Mouse (Mus musculus): ENCODE data around the gene Polr3gl. TPM values are rescaled to one million over a fixed set of nuclear protein-coding genes. Genes with fewer than 3 reads are reported as not detected.
"Not testable (repeated sequence)": the region's sequence is repeated elsewhere in the genome, so short reads cannot be mapped to it uniquely, and the experiment has no call there.

The Polr3gl gene
- polyA plus RNA-seq, 1 experiment from 2014 or later, result 26.0 TPM

- no peak for DNase-seq (ENCODE audit: low spot score)
- no peak overlapping the region for H3K4me3 ChIP-seq (replicated peaks; ENCODE audit: low read depth, low read length)
- no peak overlapping the region for H3K27ac ChIP-seq
- no peaks in the 10 kb centered on the region for H3K27me3 ChIP-seq (ENCODE audit: insufficient read depth, low read length)
- ATAC-seq (replicated peaks; ENCODE audit: low FRiP score, low read depth), result no peak
- H3K4me1 ChIP-seq (replicated peaks; ENCODE audit: insufficient read depth, low read length), result peaks cover 7% of the 10 kb centered on the region
- TF ChIP-seq CTCF (IDR thresholded peaks at IDR 0.05; ENCODE audit: low read depth), result no peak
- no peaks in the 10 kb centered on the region for H3K9me3 ChIP-seq (replicated peaks; ENCODE audit: low read length)
- no peak overlapping the region for H3K9ac ChIP-seq (ENCODE audit: low read depth, low read length)
- peaks cover 5% of the 10 kb centered on the region; the same call in 1 of the 2 replicates for H3K36me3 ChIP-seq (ENCODE audit: insufficient read depth, low read length)
- H3K4me2 ChIP-seq (ENCODE audit: low read length), result no peak overlapping the region
These were observed 38.1 kb upstream of the Polr3gl start for GRCm38 (mm10) chr3:96632058-96632457.

- Histone ChIP-seq H3K27me3 (ENCODE audit: insufficient read depth, low read length) (no peaks in the 10 kb centered on the region), H3K4me1 (replicated peaks; ENCODE audit: insufficient read depth, low read length) (no peaks in the 10 kb centered on the region), H3K9me3 (replicated peaks; ENCODE audit: low read length) (no peaks in the 10 kb centered on the region), H3K27ac (peak within 1 kb of the TSS; percentile 75), H3K4me2 (ENCODE audit: low read length) (peak within 1 kb of the TSS; percentile 79), H3K9ac (ENCODE audit: low read depth, low read length) (peak within 1 kb of the TSS; percentile 77), H3K4me3 (replicated peaks; ENCODE audit: low read depth, low read length) (peak within 1 kb of the TSS; percentile 64), H3K36me3 (ENCODE audit: insufficient read depth, low read length) (peaks cover 5% of the 10 kb centered on the region; the same call in 1 of the 2 replicates)
- ATAC-seq (replicated peaks; ENCODE audit: low FRiP score, low read depth) (peak; percentile 92), DNase-seq (ENCODE audit: low spot score) (peak; percentile 99)
- no peak for TF ChIP-seq CTCF (IDR thresholded peaks at IDR 0.05; ENCODE audit: low read depth)
- under 1% methylated on average over 48 of the region's 48 CpGs for WGBS
These were observed 36.0 kb upstream of the Polr3gl start, which contains the start of gene Rbm8a for GRCm38 (mm10) chr3:96629729-96630600. Gene Rbm8a, plus strand, starts transcription at chr3:96629933.

GRCm38 (mm10) chr3:96623201-96623600 lies 29.2 kb upstream of the Polr3gl start:
- no peak overlapping the region for H3K4me3 ChIP-seq (replicated peaks; ENCODE audit: low read depth, low read length)
- H3K27me3 ChIP-seq (ENCODE audit: insufficient read depth, low read length), result no peaks in the 10 kb centered on the region
- no peaks in the 10 kb centered on the region for H3K9me3 ChIP-seq (replicated peaks; ENCODE audit: low read length)
- H3K36me3 ChIP-seq (ENCODE audit: insufficient read depth, low read length), result peaks cover 31% of the 10 kb centered on the region
- no peak overlapping the region for H3K9ac ChIP-seq (ENCODE audit: low read depth, low read length)
- DNase-seq (ENCODE audit: low spot score) (no peak), ATAC-seq (replicated peaks; ENCODE audit: low FRiP score, low read depth) (no peak)
- H3K4me2 ChIP-seq (ENCODE audit: low read length), result no peak overlapping the region
- H3K27ac ChIP-seq, result no peak overlapping the region
- TF ChIP-seq CTCF (IDR thresholded peaks at IDR 0.05; ENCODE audit: low read depth), result no peak
- 90% methylated on average over 4 of the region's 4 CpGs for WGBS
- H3K4me1 ChIP-seq (replicated peaks; ENCODE audit: insufficient read depth, low read length), result no peaks in the 10 kb centered on the region

GRCm38 (mm10) chr3:96617941-96618340 lies 24.0 kb upstream of the Polr3gl start:
- 96% methylated on average over 3 of the region's 3 CpGs for WGBS

GRCm38 (mm10) chr3:96606618-96607017 lies 12.6 kb upstream of the Polr3gl start:
- Histone ChIP-seq H3K27me3 (ENCODE audit: insufficient read depth, low read length) (no peaks in the 10 kb centered on the region), H3K4me1 (replicated peaks; ENCODE audit: insufficient read depth, low read length) (0 out of 2 replicates have a peak, but pooled peaks cover 6% of the 10 kb centered on the region), H3K36me3 (ENCODE audit: insufficient read depth, low read length) (no peaks in the 10 kb centered on the region), H3K27ac (no peak overlapping the region), H3K9me3 (replicated peaks; ENCODE audit: low read length) (no peaks in the 10 kb centered on the region), H3K4me3 (replicated peaks; ENCODE audit: low read depth, low read length) (no peak overlapping the region), H3K4me2 (ENCODE audit: low read length) (no peak overlapping the region), H3K9ac (ENCODE audit: low read depth, low read length) (no peak overlapping the region)
- ATAC-seq (replicated peaks; ENCODE audit: low FRiP score, low read depth) (no peak), DNase-seq (ENCODE audit: low spot score) (no peak)
- 90% methylated on average over 4 of the region's 4 CpGs for WGBS
- TF ChIP-seq CTCF (IDR thresholded peaks at IDR 0.05; ENCODE audit: low read depth), result no peak

More at GRCm38 (mm10) chr3:96617941-96618340, 24.0 kb upstream of the Polr3gl start:
- no peak overlapping the region for H3K4me2 ChIP-seq (ENCODE audit: low read length)
- peaks cover 35% of the 10 kb centered on the region for H3K36me3 ChIP-seq (ENCODE audit: insufficient read depth, low read length)
- H3K9ac ChIP-seq (ENCODE audit: low read depth, low read length), result no peak overlapping the region
- ATAC-seq (replicated peaks; ENCODE audit: low FRiP score, low read depth) (no peak), DNase-seq (ENCODE audit: low spot score) (no peak)
- H3K9me3 ChIP-seq (replicated peaks; ENCODE audit: low read length), result no peaks in the 10 kb centered on the region
- no peaks in the 10 kb centered on the region for H3K27me3 ChIP-seq (ENCODE audit: insufficient read depth, low read length)
- no peak overlapping the region for H3K4me3 ChIP-seq (replicated peaks; ENCODE audit: low read depth, low read length)
- no peak for TF ChIP-seq CTCF (IDR thresholded peaks at IDR 0.05; ENCODE audit: low read depth)
- H3K4me1 ChIP-seq (replicated peaks; ENCODE audit: insufficient read depth, low read length), result no peaks in the 10 kb centered on the region
- H3K27ac ChIP-seq, result no peak overlapping the region

- H3K9me3 ChIP-seq (replicated peaks; ENCODE audit: low read length); ATAC-seq (replicated peaks; ENCODE audit: low FRiP score, low read depth); H3K4me3 ChIP-seq (replicated peaks; ENCODE audit: low read depth, low read length); H3K27me3 ChIP-seq (ENCODE audit: insufficient read depth, low read length); H3K36me3 ChIP-seq (ENCODE audit: insufficient read depth, low read length); H3K27ac ChIP-seq; H3K4me2 ChIP-seq (ENCODE audit: low read length); H3K9ac ChIP-seq (ENCODE audit: low read depth, low read length); H3K4me1 ChIP-seq (replicated peaks; ENCODE audit: insufficient read depth, low read length); DNase-seq (ENCODE audit: low spot score): not testable (repeated sequence)
- WGBS, result 94% methylated on average over 4 of the region's 4 CpGs
These were observed 12.0 kb upstream of the Polr3gl start for GRCm38 (mm10) chr3:96606007-96606406.

Data from kidney, postnatal 0 days (tissue).